Mouse (Mus musculus): Measurements from ENCODE around the gene Mrps21.

- no peak for TF ChIP-seq POLR2A (IDR thresholded peaks at IDR 0.05; ENCODE audit: low read depth, low read length)
- TF ChIP-seq BHLHE40 (IDR thresholded peaks at IDR 0.05; ENCODE audit: low read depth, low read length), result no peak
These were observed 6.3 kb downstream of the Mrps21 start for GRCm38 (mm10) chr3:95865050-95865449.
